Mouse (Mus musculus) erythroblast, embryonic 14.5 days (primary cell): ENCODE measurements at regions not wholly inside any gene's neighbourhood (a gene's known extent, or its start where the extent isn't known, plus 50 kb on each side); places are given as distances from the start of the nearest gene placed in this dataset.

Experiments
- GATA1 ChIP-seq: IDR thresholded peaks from 2 replicates; pipeline ENCODE4 v1.6.1; 2012; ENCODE audit warnings: low read length, inconsistent platforms, mixed read lengths
- TAL1 ChIP-seq: IDR thresholded peaks from 3 replicates; pipeline ENCODE4 v1.6.1; 2012; ENCODE audit warnings: low read length, inconsistent platforms, mixed read lengths

GRCm38 (mm10) chr16:77414562-77414961 is 187.3 kb downstream of the Gm11146 start:
- TF ChIP-seq TAL1 (no peak), GATA1 (no peak)
